12 mouse cellular contexts compared by ENCODE assay signal in the genomic region with DNA sequence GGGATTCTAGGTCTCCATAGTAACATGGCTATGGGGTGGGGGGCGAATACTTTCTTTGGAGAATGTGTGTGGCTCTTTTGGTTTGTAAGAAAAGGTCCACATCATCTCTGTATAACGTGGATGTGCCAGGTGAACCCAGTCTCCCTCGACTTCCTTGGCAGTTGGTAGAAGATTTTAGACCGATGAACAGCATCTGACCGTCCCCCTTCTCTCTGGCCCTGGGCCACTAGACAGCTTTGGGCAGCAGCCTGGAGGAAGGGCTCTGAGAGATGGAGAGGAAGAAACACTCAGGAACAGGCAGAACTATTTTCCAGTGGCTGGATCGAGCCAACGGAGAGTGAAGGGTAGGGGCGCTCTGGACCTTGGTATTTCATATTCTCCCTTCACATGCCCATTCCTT.
"Had no signal": no experiment of that assay in that cellular context is flagged by ENCODE, and none has a peak within 500 bp of the region (broad histone marks: within the 10 kb centered on the region; RNA-seq: fewer than 3 reads in every experiment).

No protein-coding gene starts in this region.

- DNase-seq: retina, postnatal 1 day; right cerebral cortex, adult 18-20 months; right cerebral cortex, postnatal 14 days; right cerebral cortex, postnatal 25 days; right cerebral cortex, postnatal 4 days; spleen, adult 18-20 months; thymus, adult 18-20 months; thymus, adult 2 months; thymus, postnatal 14 days; thymus, postnatal 25 days; thymus, postnatal 36 days; thymus, postnatal 4 days had no signal
